Mouse (Mus musculus) lung, postnatal 0 days (tissue): ENCODE data around the gene Wnt10a.

Experiments used
- CTCF ChIP-seq: IDR thresholded peaks from 2 replicates; pipeline ENCODE4 v1.5.1; 2016; ENCODE audit warnings: antibody characterized with exemption, mild to moderate bottlenecking
- EP300 ChIP-seq: IDR thresholded peaks from 2 replicates; pipeline ENCODE4 v1.6.1; 2016; ENCODE audit warnings: antibody characterized with exemption, mild to moderate bottlenecking, control low read depth

DNA sequence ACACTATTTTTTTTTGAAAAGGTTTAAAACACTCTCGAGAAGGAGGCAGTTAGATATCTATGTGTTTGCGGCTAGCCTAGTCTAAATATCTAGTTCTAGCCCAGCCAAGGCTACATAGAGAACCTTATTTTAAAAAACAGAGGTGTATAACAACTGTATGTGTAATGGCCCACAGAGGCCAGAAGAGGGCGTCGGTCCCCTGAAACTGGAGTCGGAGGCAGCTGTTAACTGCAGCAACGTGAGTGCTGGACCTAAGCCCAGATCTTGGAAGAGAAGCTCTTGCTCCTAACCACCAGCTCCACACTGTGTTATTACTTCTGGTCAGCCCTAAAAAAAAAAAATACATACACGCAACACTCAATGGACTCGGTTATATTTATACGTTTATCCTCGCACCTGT lies 17.7 kb downstream of the Wnt10a start:
- TF ChIP-seq CTCF (no peak), EP300 (no peak)
